Mouse (Mus musculus) layer of hippocampus, adult 9-11 months (tissue): ENCODE results near the gene Rab36.

Experiments
- DNase-seq: peaks from one replicate; pipeline ENCODE4 v3.0.0; 2022

Gene Rab36

DNA sequence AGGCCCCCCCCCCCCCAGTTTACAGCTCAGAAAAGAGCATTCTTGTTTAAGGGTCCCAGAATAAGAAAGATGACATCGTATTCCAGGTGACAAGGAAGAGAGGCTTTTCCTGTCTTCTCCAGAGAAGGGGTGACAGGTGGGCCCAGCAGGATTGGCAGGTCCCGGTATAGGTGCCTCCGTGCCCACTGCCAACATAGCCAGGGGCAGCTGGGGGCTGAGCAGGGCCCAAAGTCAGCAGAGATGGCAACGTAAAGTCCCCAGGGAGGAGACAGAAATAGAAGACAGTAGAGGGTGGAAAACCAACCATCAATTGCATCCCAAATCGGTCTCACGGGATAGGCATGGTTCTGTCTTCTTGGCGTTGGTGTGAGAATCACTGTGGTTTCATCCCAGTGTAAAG lies 11.9 kb downstream of the Rab36 start:
- DNase-seq, result no peak

DNA sequence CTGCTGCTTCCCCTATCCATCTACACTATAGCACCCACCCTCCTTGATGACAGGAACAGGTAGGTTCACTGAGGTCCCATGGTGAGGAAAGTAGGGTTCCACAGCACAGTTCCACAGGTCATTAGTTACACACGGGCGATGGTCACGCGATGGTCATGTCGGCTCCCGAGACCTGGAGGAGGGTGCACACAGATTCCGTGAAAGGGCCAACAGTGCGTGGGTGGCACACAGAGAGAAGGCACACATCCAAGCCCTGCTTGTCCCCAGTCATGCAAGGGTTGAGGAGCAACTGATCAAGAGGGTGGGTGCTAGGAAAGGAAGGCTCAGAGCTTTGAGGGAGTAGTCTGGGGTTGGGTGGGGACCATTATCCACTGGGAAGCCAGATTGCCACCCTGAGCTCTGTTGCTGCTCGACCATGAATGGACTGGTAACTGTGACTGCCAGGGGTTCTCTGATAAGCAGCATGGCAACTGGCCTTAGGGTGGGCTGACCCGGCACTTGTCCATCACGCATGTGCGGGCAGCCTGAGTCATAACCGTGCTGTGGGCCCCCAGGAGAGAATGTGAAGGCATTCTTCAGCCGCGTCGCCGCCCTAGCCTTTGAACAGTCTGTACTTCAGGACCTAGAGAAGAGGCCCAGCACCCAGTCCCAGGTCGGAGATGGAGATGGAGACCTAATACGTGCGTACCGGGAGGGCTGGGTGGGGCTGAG lies 14.7 kb downstream of the Rab36 start:
- DNase-seq, result no peak

DNA sequence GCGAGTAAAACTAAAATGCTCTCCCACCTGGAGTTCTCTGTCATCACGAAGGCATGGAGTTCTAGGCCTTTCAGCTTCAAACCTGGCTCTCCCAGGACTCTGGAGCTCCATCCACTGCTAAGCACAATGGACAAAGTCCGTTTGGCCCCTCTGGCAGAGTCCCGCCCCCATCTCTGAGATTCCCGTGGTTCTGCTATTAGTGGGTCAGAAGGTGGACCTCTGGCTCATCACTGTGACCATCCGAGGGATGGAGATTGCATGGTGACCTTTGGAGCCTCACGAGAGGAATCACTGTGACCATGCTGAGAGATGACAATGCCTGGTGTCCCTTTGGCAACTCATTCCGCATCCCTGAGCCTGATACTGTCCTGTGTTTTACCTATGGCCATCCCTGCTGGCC lies 16.0 kb downstream of the Rab36 start:
- no peak for DNase-seq

DNA sequence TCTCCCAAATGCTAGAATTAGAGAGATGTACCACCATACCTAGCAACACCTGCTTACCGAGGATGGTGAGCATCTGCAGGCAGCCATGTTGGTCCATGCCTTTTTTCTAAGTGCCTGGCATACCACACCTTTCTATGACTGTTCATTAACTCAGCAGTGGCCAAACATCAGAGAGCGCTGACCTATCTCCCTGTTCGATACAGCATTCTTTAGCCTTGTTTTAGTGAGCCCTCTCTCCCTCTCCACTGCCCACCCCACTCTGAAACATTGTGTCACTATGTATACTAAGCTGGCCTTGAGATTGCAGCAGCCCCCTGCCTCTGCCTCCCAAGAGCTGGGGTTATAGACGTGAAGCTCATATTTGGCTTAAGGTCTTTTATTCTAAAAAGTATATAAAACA lies 16.8 kb downstream of the Rab36 start:
- no peak for DNase-seq

DNA sequence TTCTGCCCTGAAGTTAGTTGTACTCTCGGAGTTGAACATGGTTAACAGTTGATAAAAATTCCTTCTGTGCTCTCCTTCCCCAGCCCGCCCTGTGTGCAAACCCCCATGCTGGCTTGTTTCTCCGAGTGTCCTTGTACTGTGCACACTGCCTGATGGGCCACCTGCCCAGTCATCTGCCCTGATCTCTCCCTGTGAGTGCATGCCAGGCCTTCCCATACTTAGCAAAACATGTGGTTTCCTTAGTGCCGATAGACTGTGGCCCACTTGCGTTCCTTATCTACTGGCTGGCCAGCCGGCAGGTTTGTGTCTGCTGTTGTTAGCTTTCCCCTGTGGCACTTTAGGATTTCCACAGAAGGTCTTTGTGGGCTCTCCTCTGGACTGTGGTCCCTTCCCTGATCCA lies 17.3 kb downstream of the Rab36 start:
- DNase-seq, result no peak

DNA sequence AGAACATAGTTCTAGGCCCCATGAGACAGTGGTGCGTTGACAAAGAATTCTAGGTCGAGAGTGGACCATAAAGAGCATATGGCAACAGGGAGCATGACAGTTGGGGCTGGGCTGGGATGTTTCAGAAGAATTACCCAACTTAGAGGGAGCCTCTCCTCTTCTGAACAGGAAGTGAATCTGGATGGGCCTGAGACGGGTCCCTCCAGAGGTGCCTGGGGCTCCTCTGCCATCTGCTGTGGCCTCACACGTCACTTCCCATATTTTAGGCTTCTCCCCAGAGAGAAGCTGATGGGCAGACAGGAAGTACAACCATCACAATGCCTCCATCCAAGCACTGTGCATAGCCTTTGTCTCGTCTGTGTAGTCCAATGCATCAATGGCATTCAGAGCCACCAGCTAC lies 18.8 kb downstream of the Rab36 start:
- DNase-seq, result no peak

DNA sequence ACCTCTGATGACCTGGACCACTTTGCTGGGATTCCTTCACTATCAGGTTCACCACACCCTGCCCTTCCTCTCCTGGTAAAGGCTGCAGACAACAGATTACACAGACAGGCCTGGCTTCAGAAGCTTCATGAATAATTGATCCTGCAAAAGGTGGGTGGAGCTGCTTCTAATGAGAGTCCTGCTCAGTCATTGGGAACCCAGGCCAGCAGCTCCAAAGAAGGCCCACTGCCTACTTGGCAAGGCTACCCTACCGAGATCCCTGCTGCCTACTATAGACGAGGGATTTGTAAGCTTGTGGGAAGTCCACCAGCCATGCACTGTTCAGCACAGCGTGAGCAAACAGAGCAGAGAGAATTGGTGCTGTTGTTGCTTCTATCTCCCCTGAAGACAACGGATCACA lies 19.4 kb downstream of the Rab36 start:
- DNase-seq, result peak; percentile 69

DNA sequence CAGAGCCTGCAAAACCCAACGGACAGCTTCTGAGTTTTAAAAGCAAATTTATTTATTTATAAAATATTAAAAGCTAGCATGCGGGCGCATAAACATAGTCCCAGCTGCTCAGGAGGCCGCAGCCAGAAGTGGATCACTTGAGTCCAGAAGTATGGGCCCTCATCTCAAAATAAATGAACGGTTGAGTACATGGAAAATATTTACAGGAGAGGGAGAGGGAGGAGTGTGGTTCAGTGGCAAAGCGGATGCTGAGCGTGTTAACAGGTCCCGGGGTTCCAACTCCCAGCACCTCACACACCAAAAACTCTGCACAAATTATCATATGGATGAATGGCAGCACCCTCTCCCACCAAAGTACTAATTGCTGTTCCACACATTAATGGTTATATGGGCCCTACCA lies 21.5 kb downstream of the Rab36 start:
- DNase-seq, result no peak

DNA sequence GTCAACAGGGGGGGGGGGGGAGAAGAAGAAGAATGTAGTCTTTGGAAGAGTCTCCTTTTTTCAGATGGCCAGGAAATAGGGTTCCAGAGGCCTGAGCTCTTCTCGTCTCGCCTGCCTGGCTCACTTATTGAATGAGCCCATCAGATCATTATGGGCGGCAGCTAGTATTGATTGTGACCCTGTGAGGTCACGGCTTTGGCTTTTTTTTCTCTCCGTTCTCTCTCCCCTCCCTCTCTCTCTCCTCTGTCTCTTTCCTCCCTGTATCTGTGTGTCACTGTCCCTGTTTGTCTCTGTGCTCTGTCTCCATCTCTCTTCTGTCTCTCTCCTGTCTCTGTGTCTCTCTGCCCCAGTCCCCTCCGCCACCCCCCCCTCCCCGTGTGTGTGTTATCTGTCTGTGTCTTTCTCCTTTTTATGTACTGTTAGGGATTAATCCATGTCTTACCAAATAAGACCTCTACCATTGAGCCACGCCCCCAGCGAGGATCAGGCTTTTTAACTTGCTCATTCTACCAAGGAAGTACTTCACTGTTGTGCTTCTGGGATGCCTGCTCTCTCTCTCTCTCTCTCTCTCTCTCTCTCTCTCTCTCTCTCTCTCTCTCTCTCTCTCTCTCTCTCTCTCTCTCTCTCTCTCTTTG lies 22.0 kb downstream of the Rab36 start:
- no peak for DNase-seq

DNA sequence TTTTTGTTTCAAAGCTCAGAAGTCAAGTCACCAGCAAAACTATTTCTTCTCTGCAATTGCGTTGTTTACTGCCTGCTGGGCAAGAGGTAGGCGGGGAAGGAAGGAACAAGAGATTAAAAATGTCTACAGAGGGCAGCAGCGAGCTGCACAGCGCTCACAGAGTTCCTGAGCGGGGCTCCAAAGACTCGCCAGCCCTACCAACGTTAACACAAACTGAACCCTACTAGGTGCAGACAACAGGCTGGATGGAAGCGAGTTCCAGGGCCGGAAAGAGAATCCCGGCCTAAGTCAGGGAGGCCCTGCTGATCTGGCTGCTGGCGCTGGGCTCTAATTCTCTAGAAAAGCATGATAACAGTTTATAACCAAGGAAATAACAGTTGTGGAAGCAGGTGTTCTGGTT lies 22.5 kb downstream of the Rab36 start:
- peak; percentile 74 for DNase-seq

DNA sequence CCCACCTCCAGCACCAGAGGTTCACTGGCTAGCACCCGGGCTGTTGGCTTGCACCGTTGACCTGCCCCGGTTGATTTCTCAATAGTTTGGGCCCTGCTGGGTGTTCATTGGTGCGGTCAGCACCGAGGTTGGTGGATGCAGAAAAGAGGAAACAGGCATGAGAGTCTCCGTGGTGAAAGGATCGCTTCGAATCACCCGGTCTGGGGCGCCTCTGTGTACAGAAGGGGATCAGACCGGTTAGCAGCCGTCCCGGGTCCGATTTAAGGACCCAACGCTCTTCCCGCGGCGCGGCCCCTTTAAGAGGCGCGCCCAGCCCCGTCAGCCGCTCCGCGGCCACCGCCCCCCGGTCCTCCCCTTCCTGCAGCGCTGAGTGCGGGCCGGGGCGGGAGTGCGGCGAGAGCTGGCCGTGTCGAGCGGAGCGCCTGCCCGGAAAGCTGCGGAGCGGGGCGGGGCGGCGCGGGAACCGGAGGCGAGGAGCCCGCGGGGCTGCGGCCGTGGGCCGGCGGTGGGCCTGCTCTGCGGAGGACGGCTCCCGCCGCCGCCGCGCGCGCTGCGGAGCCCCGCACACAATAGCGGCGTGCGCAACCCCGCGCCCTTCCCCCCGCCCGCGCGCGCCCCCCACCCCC lies 23.5 kb downstream of the Rab36 start, which contains the start of gene Bcr:
Bcr (plus strand) TSS at position 376 of the 626 bp plus-strand sequence.
- DNase-seq, result peak; percentile 69

DNA sequence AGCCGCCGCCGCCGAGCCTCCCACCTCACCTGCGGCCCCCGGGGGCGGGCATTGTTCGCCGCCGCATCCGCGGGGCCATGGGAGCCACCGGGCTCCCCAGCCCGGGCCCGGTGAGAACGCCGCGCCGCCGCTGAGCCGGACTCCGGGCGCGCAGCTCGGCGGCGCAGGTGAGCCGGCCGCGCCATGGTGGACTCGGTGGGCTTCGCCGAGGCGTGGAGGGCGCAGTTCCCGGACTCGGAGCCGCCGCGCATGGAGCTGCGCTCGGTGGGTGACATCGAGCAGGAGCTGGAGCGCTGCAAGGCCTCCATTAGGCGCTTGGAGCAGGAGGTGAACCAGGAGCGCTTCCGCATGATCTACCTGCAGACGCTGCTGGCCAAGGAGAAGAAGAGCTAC lies 24.0 kb downstream of the Rab36 start:
- no peak for DNase-seq

DNA sequence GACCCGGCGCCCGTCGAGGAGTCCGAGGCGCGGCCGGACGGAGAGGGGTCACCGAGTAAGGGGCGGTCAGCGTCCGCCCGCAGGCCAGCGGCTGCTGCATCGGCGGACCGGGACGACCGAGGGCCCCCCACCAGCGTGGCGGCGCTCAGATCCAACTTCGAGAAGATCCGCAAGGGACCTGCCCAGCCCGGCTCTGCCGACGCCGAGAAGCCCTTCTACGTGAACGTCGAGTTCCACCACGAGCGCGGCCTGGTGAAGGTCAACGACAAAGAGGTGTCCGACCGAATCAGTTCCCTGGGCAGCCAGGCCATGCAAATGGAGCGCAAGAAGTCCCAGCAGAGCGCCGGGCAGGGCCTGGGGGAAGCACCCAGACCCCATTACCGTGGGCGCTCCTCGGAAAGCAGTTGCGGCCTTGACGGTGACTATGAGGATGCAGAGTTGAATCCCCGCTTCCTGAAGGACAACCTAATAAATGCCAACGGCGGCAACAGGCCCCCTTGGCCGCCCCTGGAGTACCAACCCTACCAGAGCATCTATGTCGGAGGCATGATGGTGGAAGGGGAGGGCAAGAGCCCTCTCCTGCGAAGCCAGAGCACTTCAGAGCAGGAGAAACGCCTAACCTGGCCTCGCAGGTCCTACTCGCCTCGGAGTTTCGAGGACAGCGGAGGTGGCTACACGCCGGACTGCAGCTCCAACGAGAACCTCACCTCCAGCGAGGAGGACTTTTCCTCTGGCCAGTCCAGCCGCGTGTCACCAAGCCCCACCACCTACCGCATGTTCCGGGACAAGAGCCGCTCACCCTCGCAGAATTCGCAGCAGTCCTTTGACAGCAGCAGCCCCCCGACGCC lies 24.7 kb downstream of the Rab36 start:
- no peak for DNase-seq

DNA sequence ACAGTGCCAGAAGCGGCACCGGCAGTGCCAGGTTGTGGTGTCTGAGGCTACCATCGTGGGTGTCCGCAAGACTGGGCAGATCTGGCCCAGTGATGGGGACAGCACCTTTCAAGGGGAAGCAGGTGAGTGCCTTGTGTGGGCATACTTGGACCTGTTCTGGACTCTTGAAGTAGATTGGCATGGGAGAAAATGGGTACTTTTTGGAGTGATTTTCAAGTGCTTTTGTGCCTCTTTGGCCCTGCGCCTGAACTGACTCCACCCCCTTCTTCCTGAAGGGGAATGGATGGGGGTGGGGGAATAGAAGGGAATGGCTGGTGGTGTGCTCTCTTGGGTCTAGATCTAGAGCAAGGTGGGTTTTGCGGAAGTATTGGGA lies 25.3 kb downstream of the Rab36 start:
- DNase-seq, result no peak

DNA sequence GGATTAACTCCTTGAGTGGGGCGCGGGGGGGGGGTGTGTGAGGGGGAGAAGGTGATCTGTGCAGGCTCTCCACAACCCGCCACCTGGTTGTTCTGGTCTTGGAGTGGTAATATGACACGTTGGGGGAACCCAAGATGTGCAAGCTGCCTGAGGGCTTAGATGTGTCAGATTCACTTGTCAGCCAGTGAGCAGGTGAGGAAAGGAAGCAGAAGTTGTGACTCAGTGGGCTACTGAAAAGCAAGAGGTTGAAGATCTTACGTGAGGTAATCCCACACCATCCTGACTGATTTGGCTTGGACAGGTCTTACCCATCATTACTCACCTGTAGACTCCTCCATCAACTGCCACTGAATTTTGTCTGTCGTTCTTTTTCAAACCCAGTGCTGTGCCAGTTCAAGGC lies 25.8 kb downstream of the Rab36 start:
- no peak for DNase-seq

DNA sequence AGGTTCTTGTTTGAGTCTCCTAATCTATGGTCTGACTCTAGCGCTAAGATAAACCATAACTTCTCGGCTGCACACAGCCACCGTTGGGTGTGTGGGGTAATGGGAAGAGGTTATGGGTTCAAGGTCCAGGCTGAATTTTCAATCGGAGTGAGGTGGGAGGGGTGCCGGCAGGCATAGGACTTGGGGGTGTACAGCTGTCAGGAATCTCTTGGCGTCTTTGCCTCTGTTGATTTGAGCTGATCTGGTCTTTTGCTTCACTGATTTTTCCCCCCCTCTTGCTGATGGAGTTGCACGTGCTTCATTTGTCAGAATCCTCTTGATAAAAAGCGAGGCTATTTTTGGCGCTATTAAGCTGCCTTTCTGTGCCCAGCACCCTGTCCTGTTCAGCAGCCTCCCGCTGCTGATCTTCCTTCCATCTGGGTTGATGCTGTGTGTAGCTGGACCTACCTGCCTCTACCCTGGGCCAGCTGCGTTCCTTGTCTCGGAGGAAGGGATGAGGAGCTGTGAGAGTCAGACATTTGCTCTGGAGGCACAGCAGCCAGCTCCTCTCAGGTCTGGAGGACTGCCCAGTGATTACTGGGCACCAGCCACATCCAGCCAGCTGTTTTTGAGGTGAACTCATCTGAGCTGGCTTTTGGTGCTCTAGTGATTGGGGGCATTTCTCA lies 26.6 kb downstream of the Rab36 start:
- DNase-seq, result no peak

DNA sequence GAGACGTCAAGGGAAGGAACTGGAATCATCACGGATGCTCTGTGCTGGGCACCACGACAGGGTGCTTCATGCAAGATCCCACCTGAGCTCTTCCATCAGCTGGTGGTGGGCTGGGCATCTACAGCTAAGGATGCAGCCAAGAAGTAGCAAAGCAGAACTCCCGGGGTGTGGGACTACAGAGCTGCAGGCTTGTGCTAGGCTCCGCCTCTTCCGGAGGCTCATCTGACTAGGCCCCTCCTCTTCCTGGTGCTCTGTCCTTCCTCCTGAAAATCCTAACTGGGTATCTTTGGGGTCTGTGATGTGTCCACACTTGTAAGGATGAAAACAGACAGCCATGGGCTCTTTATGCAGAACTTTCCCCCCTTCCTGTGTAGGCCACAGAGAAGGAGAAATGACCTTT lies 28.8 kb downstream of the Rab36 start:
- no peak for DNase-seq

DNA sequence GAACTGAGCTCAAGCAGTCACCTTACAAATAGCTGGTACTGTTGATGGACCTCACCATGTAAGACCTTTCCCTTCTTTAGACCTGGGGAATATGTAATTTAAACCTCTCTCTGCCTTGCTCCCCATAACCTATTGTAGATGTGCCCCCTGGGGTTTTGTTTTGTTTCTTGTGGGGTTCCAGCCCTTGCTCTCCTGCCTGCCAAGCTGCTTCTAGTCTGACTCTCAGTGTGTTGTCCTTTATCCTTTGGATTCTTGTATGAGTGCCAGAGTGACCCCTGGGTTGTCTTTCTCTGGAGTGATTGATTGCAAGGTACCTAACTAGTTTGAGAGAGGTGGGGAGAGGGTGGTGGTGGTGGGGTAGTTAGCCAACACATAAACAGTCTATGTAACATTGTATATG lies 30.6 kb downstream of the Rab36 start:
- no peak for DNase-seq

DNA sequence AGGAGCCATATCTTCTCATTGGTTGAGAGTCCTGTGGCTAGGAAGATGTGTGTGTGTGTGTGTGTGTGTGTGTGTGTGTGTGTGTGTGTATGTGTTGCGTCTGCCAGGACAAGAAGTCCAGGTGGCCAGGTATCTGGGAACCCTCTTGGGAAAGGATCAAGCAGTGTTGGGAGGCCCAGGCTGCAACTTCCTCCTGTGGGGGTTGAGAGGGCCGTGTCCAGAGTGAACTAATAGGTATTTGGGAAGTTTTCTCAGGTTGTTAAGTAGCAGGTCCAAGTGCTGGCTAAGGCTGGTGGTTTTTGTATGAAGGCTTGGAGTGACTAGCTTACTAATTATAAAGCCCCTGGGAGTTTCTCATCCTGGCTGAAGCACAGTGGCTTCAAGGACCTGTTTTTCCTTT lies 31.2 kb downstream of the Rab36 start:
- no peak for DNase-seq

DNA sequence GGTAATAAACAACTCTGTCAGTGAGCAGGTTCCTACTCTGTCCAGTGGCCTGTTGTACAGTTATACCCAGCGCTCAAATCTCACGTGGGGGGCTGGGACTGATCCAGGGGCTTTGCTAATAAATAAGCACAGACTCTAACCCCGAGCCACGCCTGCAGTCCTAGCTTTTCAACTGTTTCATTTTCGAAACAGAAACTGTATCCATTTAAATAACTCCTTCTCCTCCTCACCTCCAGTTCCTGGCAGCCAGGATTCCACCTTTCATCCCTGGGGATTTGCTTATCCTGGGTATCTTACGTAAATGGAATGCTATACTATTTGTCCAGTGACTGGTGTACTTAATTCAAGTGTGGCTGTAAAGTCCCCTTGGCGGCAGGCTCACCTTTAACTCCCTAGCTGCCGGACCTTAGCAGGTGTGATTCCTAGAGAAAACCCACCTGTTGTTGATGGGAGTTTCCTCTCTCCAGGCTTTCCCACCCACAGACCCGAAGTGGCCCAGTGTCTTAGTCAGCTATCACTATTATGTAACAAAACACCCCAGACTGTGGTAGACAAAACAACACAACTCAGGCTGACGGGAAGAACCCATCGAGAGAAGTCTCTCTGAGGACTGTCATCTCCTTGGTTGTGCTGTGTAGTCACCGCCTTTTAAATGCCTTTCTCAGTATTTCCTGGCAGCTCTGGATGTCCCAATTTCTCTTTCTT lies 31.9 kb downstream of the Rab36 start:
- DNase-seq, result no peak

DNA sequence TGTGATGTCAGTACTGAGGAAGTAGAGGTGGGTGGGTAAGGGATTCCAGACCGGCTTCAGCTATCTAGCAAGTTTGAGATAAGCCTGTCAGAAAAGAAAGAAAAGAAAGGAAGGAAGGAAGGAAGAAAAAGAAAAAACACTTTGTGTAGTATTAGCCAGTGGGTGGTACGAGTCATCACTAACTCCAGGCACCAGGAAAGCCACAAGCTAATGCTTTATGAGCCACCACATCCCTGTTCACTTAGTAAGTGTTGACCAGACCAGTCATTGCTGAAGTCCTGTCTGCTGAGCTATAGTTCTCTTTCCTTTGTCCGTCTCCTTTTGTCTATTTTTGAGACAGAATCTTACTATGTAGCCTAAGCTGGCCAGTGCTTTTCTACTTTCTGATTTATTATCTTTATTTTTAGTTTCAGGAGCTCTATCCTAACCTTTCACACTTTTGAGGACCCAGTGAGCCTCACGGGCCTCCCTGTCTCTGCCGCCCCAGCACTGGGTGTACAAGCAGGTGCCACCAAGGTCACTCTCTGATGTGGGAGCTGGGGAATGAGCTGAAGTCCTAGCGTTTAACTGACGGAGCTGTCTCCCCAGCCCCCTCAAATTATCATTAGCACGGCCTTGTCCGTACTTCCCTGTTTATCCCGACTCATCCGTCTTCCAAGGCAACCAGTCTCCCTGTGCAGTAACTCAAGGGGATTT lies 33.6 kb downstream of the Rab36 start:
- DNase-seq, result no peak

DNA sequence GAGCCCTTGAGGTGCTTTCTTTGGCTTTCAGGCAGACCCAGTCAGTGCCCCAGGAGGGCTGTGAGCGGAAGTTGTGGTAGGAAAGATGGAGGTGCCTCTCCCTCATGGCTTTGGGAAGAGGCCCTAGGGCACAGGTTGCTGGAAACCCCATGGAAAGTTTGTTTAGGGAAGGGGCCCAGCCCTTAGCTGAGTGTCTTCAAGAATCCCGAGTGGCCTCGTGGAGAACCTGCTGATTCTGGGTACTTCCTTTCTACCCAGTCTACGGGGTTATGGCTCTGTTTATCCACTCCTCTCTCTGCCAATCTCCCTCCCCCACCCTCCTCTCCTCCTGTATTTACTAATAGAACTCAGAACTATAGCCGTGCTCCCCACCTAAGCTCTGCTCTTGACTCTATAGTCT lies 38.8 kb downstream of the Rab36 start:
- DNase-seq, result no peak
